ENCODE assay signal across 10 mouse cellular contexts in the genomic region with DNA sequence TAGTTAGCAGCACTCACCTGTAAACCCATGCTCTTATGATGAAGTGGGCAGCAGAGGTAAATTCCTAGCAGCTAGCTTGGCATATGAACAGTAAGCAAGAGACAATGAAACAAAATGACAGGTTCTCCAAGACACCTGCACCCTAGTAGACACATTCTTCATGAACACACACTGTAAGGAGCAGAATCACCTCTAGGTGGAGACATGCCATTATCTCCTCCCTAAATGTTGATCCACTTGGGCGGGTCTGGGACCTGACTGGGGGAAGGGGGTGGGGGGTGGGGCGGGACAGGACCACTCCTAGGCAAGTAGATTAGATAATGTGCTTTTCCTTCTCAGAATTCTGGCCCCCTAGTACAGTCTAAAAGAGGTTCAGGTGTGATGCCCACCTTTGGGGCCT. TPM values are rescaled to one million over a fixed set of nuclear protein-coding genes. Genes with fewer than 3 reads are reported as not detected.
DNase-seq lines count a peak whose midpoint lies in the region; ATAC-seq and TF ChIP-seq lines count a peak whose summit lies in the region.
"Had no signal": no experiment of that assay in that cellular context is flagged by ENCODE, and none has a peak within 500 bp of the region (broad histone marks: within the 10 kb centered on the region; RNA-seq: fewer than 3 reads in every experiment).

No protein-coding gene starts in this region.

- peak; percentile 61 for TF ChIP-seq CTCF in hindbrain, postnatal 0 days (IDR thresholded peaks at IDR 0.05; ENCODE audit: low read depth)
- TF ChIP-seq CTCF in MEL (IDR thresholded peaks at IDR 0.05 in 2 of 3, conservative IDR thresholded peaks at IDR 0.05 in 1 of 3; ENCODE audit: control insufficient read depth in 1 of 3, insufficient read depth in 1 of 3, low read depth in 2 of 3, low read length in 3 of 3, poor library complexity in 1 of 3, severe bottlenecking in 1 of 3): peak; percentile 68 to 84 (median 81)

- ATAC-seq in hindbrain, postnatal 0 days: no peak
- ATAC-seq in hindbrain, embryonic 12.5 days (ENCODE audit: low FRiP score): no peak
- peak; percentile 81 for ATAC-seq in liver, embryonic 16.5 days (ENCODE audit: low read depth)

- no peaks in the 10 kb centered on the region for H3K4me1 ChIP-seq in hindbrain, postnatal 0 days (ENCODE audit: insufficient read depth, low read length)
- H3K4me1 ChIP-seq in hindbrain, embryonic 12.5 days: no peaks in the 10 kb centered on the region
- peaks cover 5% of the 10 kb centered on the region in 2 experiments; a peak in 3 of 4 replicates for H3K4me1 ChIP-seq in MEL (ENCODE audit: control insufficient read depth in 1 of 2, insufficient read depth in 2 of 2, low read length in 2 of 2)
- peaks cover 26% of the 10 kb centered on the region for H3K4me1 ChIP-seq in liver, embryonic 16.5 days (ENCODE audit: control insufficient read depth, low read depth, low read length)
- H3K4me1 ChIP-seq: embryonic facial prominence, embryonic 12.5 days had no signal

- H3K27ac ChIP-seq in hindbrain, postnatal 0 days: no peak overlapping the region
- H3K27ac ChIP-seq in hindbrain, embryonic 12.5 days: no peak overlapping the region
- H3K27ac ChIP-seq in MEL (ENCODE audit: control insufficient read depth, low read depth, low read length): no peak overlapping the region
- 0 out of 2 replicates have a peak overlapping the region, but pooled peaks have one; percentile 41 for H3K27ac ChIP-seq in liver, embryonic 16.5 days (ENCODE audit: low read length)
- H3K27ac ChIP-seq: embryonic facial prominence, embryonic 12.5 days had no signal

- peak; percentile 83 for TF ChIP-seq RAD21 in MEL (IDR thresholded peaks at IDR 0.05; ENCODE audit: low read depth, low read length)

- no peaks in the 10 kb centered on the region for H3K27me3 ChIP-seq in hindbrain, postnatal 0 days (ENCODE audit: insufficient read depth, low read length)
- H3K27me3 ChIP-seq in hindbrain, embryonic 12.5 days: no peaks in the 10 kb centered on the region
- peaks cover 0 to 1% of the 10 kb centered on the region in 2 experiments; a peak in 1 of 4 replicates for H3K27me3 ChIP-seq in MEL (ENCODE audit: control insufficient read depth in 1 of 2, insufficient read depth in 2 of 2, low read length in 2 of 2)
- no peaks in the 10 kb centered on the region for H3K27me3 ChIP-seq in liver, embryonic 16.5 days (ENCODE audit: control insufficient read depth, insufficient read depth, low read depth, low read length)
- H3K27me3 ChIP-seq: embryonic facial prominence, embryonic 12.5 days had no signal

- TF ChIP-seq EP300 in MEL (IDR thresholded peaks at IDR 0.05; ENCODE audit: low read depth in 1 of 2, low read length in 2 of 2): no peak

- TF ChIP-seq POLR2A in MEL (IDR thresholded peaks at IDR 0.05; ENCODE audit: control insufficient read depth in 1 of 2, insufficient read depth in 1 of 2, low read depth in 1 of 2, low read length in 2 of 2, poor library complexity in 1 of 2): no peak

- peak; percentile 30 for DNase-seq in hindbrain, postnatal 0 days (ENCODE audit: low spot score)
- DNase-seq in MEL (ENCODE audit: low read depth, low spot score): peak; percentile 87
- peak; percentile 17 for DNase-seq in embryo, embryonic 9.5 days (ENCODE audit: extremely low spot score)
- DNase-seq in ovary, postnatal 14 days (ENCODE audit: low spot score): no peak
- no peak for DNase-seq in gastrocnemius, adult 8-10 months (ENCODE audit: low spot score in 2 of 2)
- DNase-seq in layer of hippocampus, adult 8-10 months (ENCODE audit: low spot score in 2 of 2): no peak

- H3K36me3 ChIP-seq in hindbrain, postnatal 0 days (ENCODE audit: insufficient read depth, low read length): no peaks in the 10 kb centered on the region
- no peaks in the 10 kb centered on the region for H3K36me3 ChIP-seq in hindbrain, embryonic 12.5 days
- H3K36me3 ChIP-seq in MEL (ENCODE audit: control insufficient read depth in 1 of 2, insufficient read depth in 2 of 2, low read length in 2 of 2): peaks cover 0 to 4% of the 10 kb centered on the region in 2 experiments; a peak in 2 of 4 replicates
- H3K36me3 ChIP-seq in liver, embryonic 16.5 days (ENCODE audit: control insufficient read depth, insufficient read depth): no peaks in the 10 kb centered on the region
- H3K36me3 ChIP-seq: embryonic facial prominence, embryonic 12.5 days had no signal

- no peaks in the 10 kb centered on the region for H3K79me2 ChIP-seq in MEL (ENCODE audit: control insufficient read depth, insufficient read depth, low read length, poor library complexity)

- H3K9me3 ChIP-seq in hindbrain, postnatal 0 days (ENCODE audit: low read length): no peaks in the 10 kb centered on the region
- H3K9me3 ChIP-seq in hindbrain, embryonic 12.5 days (replicated peaks): no peaks in the 10 kb centered on the region
- no peaks in the 10 kb centered on the region for H3K9me3 ChIP-seq in MEL (replicated peaks; ENCODE audit: insufficient read depth, low read length)
- H3K9me3 ChIP-seq in liver, embryonic 16.5 days (replicated peaks; ENCODE audit: control insufficient read depth, low read length): no peaks in the 10 kb centered on the region
- H3K9me3 ChIP-seq: embryonic facial prominence, embryonic 12.5 days had no signal

- 9% methylated on average over 2 of the region's 2 CpGs for WGBS in hindbrain, postnatal 0 days
- 0% methylated on average over 2 of the region's 2 CpGs for WGBS in hindbrain, embryonic 12.5 days
- WGBS in liver, embryonic 16.5 days (ENCODE audit: insufficient replicate concordance): 2% methylated on average over 2 of the region's 2 CpGs

- H3K4me3 ChIP-seq in hindbrain, postnatal 0 days (ENCODE audit: low read length): no peak overlapping the region
- no peak overlapping the region for H3K4me3 ChIP-seq in hindbrain, embryonic 12.5 days
- no peak overlapping the region for H3K4me3 ChIP-seq in MEL (ENCODE audit: control insufficient read depth in 1 of 2, insufficient read depth in 1 of 2, low read depth in 2 of 2, low read length in 2 of 2)
- H3K4me3 ChIP-seq in liver, embryonic 16.5 days (ENCODE audit: low read depth, low read length): peak overlapping the region; percentile 17; the same call in 1 of the 2 replicates
- H3K4me3 ChIP-seq: embryonic facial prominence, embryonic 12.5 days had no signal

- H3K9ac ChIP-seq in hindbrain, postnatal 0 days (replicated peaks; ENCODE audit: low read length): no peak overlapping the region
- no peak overlapping the region for H3K9ac ChIP-seq in hindbrain, embryonic 12.5 days
- no peak overlapping the region for H3K9ac ChIP-seq in MEL (ENCODE audit: control insufficient read depth, low read depth, low read length, poor library complexity, severe bottlenecking)
- 0 out of 2 replicates have a peak overlapping the region, but pooled peaks have one; percentile 24 for H3K9ac ChIP-seq in liver, embryonic 16.5 days (ENCODE audit: low read depth, low read length)
- H3K9ac ChIP-seq: embryonic facial prominence, embryonic 12.5 days had no signal

- no peak overlapping the region for H3K4me2 ChIP-seq in hindbrain, postnatal 0 days (ENCODE audit: low read depth, low read length)
- no peak overlapping the region for H3K4me2 ChIP-seq in hindbrain, embryonic 12.5 days (replicated peaks)
- peak overlapping the region; percentile 46; the same call in 1 of the 2 replicates for H3K4me2 ChIP-seq in liver, embryonic 16.5 days (ENCODE audit: low read depth, low read length)
- H3K4me2 ChIP-seq: embryonic facial prominence, embryonic 12.5 days had no signal

RNA-seq across cellular contexts. Expression of a gene that starts 13.8 kb away (rescaled TPM):
- 340 and 366 TPM in 2 replicates for total RNA-seq in hindbrain, postnatal 0 days (2014; rRNA removed)
- 310 and 341 TPM in 2 replicates for polyA plus RNA-seq in hindbrain, postnatal 0 days (2015; fragmentation: Nextera tagmentation; extraction: Ambion mirVana)
- 284 TPM in 2 replicates for polyA plus RNA-seq in hindbrain, embryonic 12.5 days (2016; fragmentation: Nextera tagmentation; extraction: Ambion mirVana)
- total RNA-seq in MEL (2012; rRNA removed): 239 and 267 TPM in 2 replicates
- polyA plus RNA-seq in MEL (2012; ENCODE audit: insufficient read depth in 1 of 2, insufficient read length in 2 of 2, low read depth in 1 of 2, low replicate concordance in 2 of 2, missing spikeins in 1 of 2): 100 to 1,000 TPM in 1 of 2 experiments, not detected in 1; 226 TPM
- 375 and 379 TPM in 2 replicates for polyA plus RNA-seq in liver, embryonic 16.5 days (2015; fragmentation: Nextera tagmentation; extraction: Ambion mirVana)
- total RNA-seq in gastrocnemius, adult 8-10 months (2022): 10 to 100 TPM; 25.9 to 30.1 (median 27.9) TPM
- 100 to 1,000 TPM in 2 of 4 experiments, 10 to 100 TPM in 2; 84.1 to 119 (median 97.3) TPM for total RNA-seq in layer of hippocampus, adult 8-10 months (2022)

RNA-seq across cellular contexts. Expression of a gene that starts 14.6 kb away (rescaled TPM):
- total RNA-seq in hindbrain, postnatal 0 days (2014; rRNA removed): not detected in 2 replicates
- not detected in 2 replicates for polyA plus RNA-seq in hindbrain, postnatal 0 days (2015; fragmentation: Nextera tagmentation; extraction: Ambion mirVana)
- polyA plus RNA-seq in hindbrain, embryonic 12.5 days (2016; fragmentation: Nextera tagmentation; extraction: Ambion mirVana): not detected in 2 replicates
- not detected in 2 replicates for total RNA-seq in MEL (2012; rRNA removed)
- polyA plus RNA-seq in MEL (2012; ENCODE audit: insufficient read depth in 1 of 2, insufficient read length in 2 of 2, low read depth in 1 of 2, low replicate concordance in 2 of 2, missing spikeins in 1 of 2): not detected
- polyA plus RNA-seq in liver, embryonic 16.5 days (2015; fragmentation: Nextera tagmentation; extraction: Ambion mirVana): 0.11 TPM in 1 of 2 replicates, not detected in the other
- not detected for total RNA-seq in gastrocnemius, adult 8-10 months (2022)
- under 1 TPM in 1 of 4 experiments, not detected in 3; 0.18 TPM for total RNA-seq in layer of hippocampus, adult 8-10 months (2022)
- total RNA-seq: left cerebral cortex, postnatal 14 days had no signal
- polyA plus RNA-seq: embryonic facial prominence, embryonic 12.5 days had no signal

RNA-seq across cellular contexts. Expression of a gene that starts 20.4 kb away (rescaled TPM):
- not detected in 2 replicates for total RNA-seq in hindbrain, postnatal 0 days (2014; rRNA removed)
- 0.10 and 0.21 TPM in 2 replicates for polyA plus RNA-seq in hindbrain, postnatal 0 days (2015; fragmentation: Nextera tagmentation; extraction: Ambion mirVana)
- polyA plus RNA-seq in hindbrain, embryonic 12.5 days (2016; fragmentation: Nextera tagmentation; extraction: Ambion mirVana): 0.25 and 0.96 TPM in 2 replicates
- 41.1 and 53.2 TPM in 2 replicates for total RNA-seq in MEL (2012; rRNA removed)
- polyA plus RNA-seq in MEL (2012; ENCODE audit: insufficient read depth in 1 of 2, insufficient read length in 2 of 2, low read depth in 1 of 2, low replicate concordance in 2 of 2, missing spikeins in 1 of 2): 100 to 1,000 TPM; 133 to 185 TPM
- polyA plus RNA-seq in liver, embryonic 16.5 days (2015; fragmentation: Nextera tagmentation; extraction: Ambion mirVana): 102 and 104 TPM in 2 replicates
- total RNA-seq in gastrocnemius, adult 8-10 months (2022): under 1 TPM in 1 of 4 experiments, not detected in 3; 0.11 TPM
- total RNA-seq in layer of hippocampus, adult 8-10 months (2022): under 1 TPM in 1 of 4 experiments, not detected in 3; 0.14 TPM
- total RNA-seq: left cerebral cortex, postnatal 14 days had no signal

RNA-seq across cellular contexts. Expression of a gene that starts 22.4 kb away (rescaled TPM):
- total RNA-seq in hindbrain, postnatal 0 days (2014; rRNA removed): 190 and 197 TPM in 2 replicates
- 86.0 and 95.6 TPM in 2 replicates for polyA plus RNA-seq in hindbrain, postnatal 0 days (2015; fragmentation: Nextera tagmentation; extraction: Ambion mirVana)
- 66.9 and 67.1 TPM in 2 replicates for polyA plus RNA-seq in hindbrain, embryonic 12.5 days (2016; fragmentation: Nextera tagmentation; extraction: Ambion mirVana)
- 32.2 and 40.8 TPM in 2 replicates for total RNA-seq in MEL (2012; rRNA removed)
- 10 to 100 TPM in 1 of 2 experiments, not detected in 1; 58.9 TPM for polyA plus RNA-seq in MEL (2012; ENCODE audit: insufficient read depth in 1 of 2, insufficient read length in 2 of 2, low read depth in 1 of 2, low replicate concordance in 2 of 2, missing spikeins in 1 of 2)
- 2.6 and 3.3 TPM in 2 replicates for polyA plus RNA-seq in liver, embryonic 16.5 days (2015; fragmentation: Nextera tagmentation; extraction: Ambion mirVana)
- 10 to 100 TPM; 15.5 to 22.2 (median 18.9) TPM for total RNA-seq in gastrocnemius, adult 8-10 months (2022)
- total RNA-seq in layer of hippocampus, adult 8-10 months (2022): 100 to 1,000 TPM; 144 to 149 (median 146) TPM

RNA-seq across cellular contexts. Expression of a gene that starts 44.5 kb away (rescaled TPM):
- total RNA-seq in hindbrain, postnatal 0 days (2014; rRNA removed): 83.8 and 85.7 TPM in 2 replicates
- polyA plus RNA-seq in hindbrain, postnatal 0 days (2015; fragmentation: Nextera tagmentation; extraction: Ambion mirVana): 33.5 and 38.1 TPM in 2 replicates
- 20.7 and 22.3 TPM in 2 replicates for polyA plus RNA-seq in hindbrain, embryonic 12.5 days (2016; fragmentation: Nextera tagmentation; extraction: Ambion mirVana)
- total RNA-seq in MEL (2012; rRNA removed): 4.0 TPM in 2 replicates
- 1 to 10 TPM in 1 of 2 experiments, not detected in 1; 7.4 TPM for polyA plus RNA-seq in MEL (2012; ENCODE audit: insufficient read depth in 1 of 2, insufficient read length in 2 of 2, low read depth in 1 of 2, low replicate concordance in 2 of 2, missing spikeins in 1 of 2)
- polyA plus RNA-seq in liver, embryonic 16.5 days (2015; fragmentation: Nextera tagmentation; extraction: Ambion mirVana): 0.29 and 0.32 TPM in 2 replicates
- total RNA-seq in gastrocnemius, adult 8-10 months (2022): under 1 TPM in 3 of 4 experiments, not detected in 1; 0.44 to 0.68 (median 0.51) TPM
- total RNA-seq in layer of hippocampus, adult 8-10 months (2022): 10 to 100 TPM; 13.3 to 15.2 (median 14.2) TPM

Comparison
In these comparisons a context has a peak if more than half of its experiments do, and no peak if none do; other contexts are left out.
1. DNase-seq: peak in hindbrain, postnatal 0 days (single experiment), MEL (single experiment) and embryo, embryonic 9.5 days (single experiment); none in ovary, postnatal 14 days (single experiment), gastrocnemius, adult 8-10 months (0 of 2) and layer of hippocampus, adult 8-10 months (0 of 2).
2. RNA of a gene that starts 20.4 kb away (total RNA-seq): 41.1 to 53.2 TPM in MEL; 0.14 TPM in layer of hippocampus, adult 8-10 months, not detected in hindbrain, postnatal 0 days and 0.11 TPM in gastrocnemius, adult 8-10 months; every median in the first group is over 10 times any median in the second.